Comparison of ENCODE assay signal across 17 mouse cellular contexts in genomic region chr5:33430106-33430505, GRCm38 (mm10). TPM values are rescaled to one million over a fixed set of nuclear protein-coding genes. Genes with fewer than 3 reads are reported as not detected.
A peak's percentile ranks its signal among the peaks of the same experiment; 100 is the strongest.
DNase-seq lines count a peak whose midpoint lies in the region; ATAC-seq and TF ChIP-seq lines count a peak whose summit lies in the region.
"Had no signal": no experiment of that assay in that cellular context is flagged by ENCODE, and none has a peak within 500 bp of the region (broad histone marks: within the 10 kb centered on the region; RNA-seq: fewer than 3 reads in every experiment).

No protein-coding gene starts in this region.

- H3K36me3 ChIP-seq in heart, embryonic 15.5 days: no peaks in the 10 kb centered on the region
- no peaks in the 10 kb centered on the region for H3K36me3 ChIP-seq in neural tube, embryonic 15.5 days
- H3K36me3 ChIP-seq: midbrain, embryonic 12.5 days had no signal

- peak overlapping the region; percentile 57; the same call in 1 of the 2 replicates for H3K4me2 ChIP-seq in heart, embryonic 15.5 days
- H3K4me2 ChIP-seq in neural tube, embryonic 15.5 days: 0 out of 2 replicates have a peak overlapping the region, but pooled peaks have one; percentile 43

- ATAC-seq in heart, embryonic 15.5 days (replicated peaks; ENCODE audit: insufficient number of reproducible peaks, insufficient read depth, low FRiP score, low read depth): no peak
- ATAC-seq in neural tube, embryonic 15.5 days (ENCODE audit: low FRiP score): no peak
- ATAC-seq: inflammation-experienced regulatory T-cells, adult 6 months had no signal

- H3K27me3 ChIP-seq in heart, embryonic 15.5 days: peaks cover 93% of the 10 kb centered on the region
- peaks cover 94% of the 10 kb centered on the region for H3K27me3 ChIP-seq in neural tube, embryonic 15.5 days (replicated peaks)

- peaks cover 49% of the 10 kb centered on the region for H3K4me1 ChIP-seq in heart, embryonic 15.5 days (replicated peaks)
- H3K4me1 ChIP-seq in neural tube, embryonic 15.5 days: peaks cover 42% of the 10 kb centered on the region

- H3K4me3 ChIP-seq in heart, embryonic 15.5 days: peak overlapping the region; percentile 38
- H3K4me3 ChIP-seq in neural tube, embryonic 15.5 days (replicated peaks): no peak overlapping the region
- no peak overlapping the region for H3K4me3 ChIP-seq in layer of hippocampus, adult 2 months

- H3K9ac ChIP-seq in heart, embryonic 15.5 days: no peak overlapping the region
- H3K9ac ChIP-seq in neural tube, embryonic 15.5 days (replicated peaks): no peak overlapping the region
- H3K9ac ChIP-seq: forebrain, postnatal 0 days; midbrain, embryonic 12.5 days had no signal

- 4% methylated on average over 16 of the region's 16 CpGs for WGBS in heart, embryonic 15.5 days
- WGBS in neural tube, embryonic 15.5 days: 4% methylated on average over 16 of the region's 16 CpGs

- H3K27ac ChIP-seq in heart, embryonic 15.5 days: no peak overlapping the region
- no peak overlapping the region for H3K27ac ChIP-seq in neural tube, embryonic 15.5 days (replicated peaks)
- no peak overlapping the region for H3K27ac ChIP-seq in layer of hippocampus, adult 2 months
- H3K27ac ChIP-seq: midbrain, embryonic 12.5 days had no signal

- no peaks in the 10 kb centered on the region for H3K9me3 ChIP-seq in heart, embryonic 15.5 days (replicated peaks)
- no peaks in the 10 kb centered on the region for H3K9me3 ChIP-seq in neural tube, embryonic 15.5 days (replicated peaks)
- H3K9me3 ChIP-seq: midbrain, embryonic 12.5 days had no signal

- no peak for TF ChIP-seq CTCF in layer of hippocampus, adult 2 months (conservative IDR thresholded peaks at IDR 0.05)

- peak; percentile 8 for DNase-seq in embryo, embryonic 11 days
- no peak for DNase-seq in embryo, embryonic 10.5 days (ENCODE audit: low spot score)
- DNase-seq in heart, adult 8-10 months (ENCODE audit: low spot score): no peak
- peak; percentile 15 for DNase-seq in right cerebral cortex, postnatal 4 days
- no peak for DNase-seq in right cerebral cortex, postnatal 14 days
- DNase-seq in layer of hippocampus, adult 2 months (ENCODE audit: low spot score in 2 of 2): no peak
- DNase-seq: adrenal gland, postnatal 25 days; gastrocnemius, postnatal 25 days; lung, postnatal 14 days; thymus, adult 2 months had no signal

RNA-seq across cellular contexts. Expression of gene Nkx1-1, which starts 3.7 kb away (rescaled TPM):
- not detected in 2 replicates for polyA plus RNA-seq in heart, embryonic 15.5 days (2015; fragmentation: Nextera tagmentation; extraction: Ambion mirVana)
- total RNA-seq in heart, adult 8-10 months (2022): not detected
- 0.40 and 0.79 TPM in 2 replicates for polyA plus RNA-seq in neural tube, embryonic 15.5 days (2015; fragmentation: Nextera tagmentation; extraction: Ambion mirVana)
- total RNA-seq in layer of hippocampus, adult 2 months (2021): not detected
- total RNA-seq: adrenal gland, postnatal 25 days; forebrain, postnatal 0 days; gastrocnemius, postnatal 25 days; liver, adult 2 months had no signal
- polyA plus RNA-seq: cortical plate, adult 2 months; forebrain, postnatal 0 days; inflammation-experienced regulatory T-cells, adult 6 months; liver, adult 2 months; thymus, adult 2 months had no signal

RNA-seq across cellular contexts. Expression of gene Uvssa, which starts 51.8 kb away (rescaled TPM):
- polyA plus RNA-seq in heart, embryonic 15.5 days (2015; fragmentation: Nextera tagmentation; extraction: Ambion mirVana): 3.8 and 5.2 TPM in 2 replicates
- 1 to 10 TPM; 2.6 to 4.6 (median 3.8) TPM for total RNA-seq in heart, adult 8-10 months (2022)
- polyA plus RNA-seq in neural tube, embryonic 15.5 days (2015; fragmentation: Nextera tagmentation; extraction: Ambion mirVana): 7.6 and 7.8 TPM in 2 replicates
- total RNA-seq in layer of hippocampus, adult 2 months (2021): 1 to 10 TPM; 5.9 to 7.0 TPM

Comparison
In these comparisons a context has a peak if more than half of its experiments do, and no peak if none do; other contexts are left out.
1. DNase-seq: peak in embryo, embryonic 11 days (single experiment) and right cerebral cortex, postnatal 4 days (single experiment); none in embryo, embryonic 10.5 days (single experiment), heart, adult 8-10 months (single experiment), right cerebral cortex, postnatal 14 days (single experiment) and layer of hippocampus, adult 2 months (0 of 2).